Mouse (Mus musculus) heart, adult 2 months (tissue): Measurements from ENCODE around the gene Gm6899. TPM values are rescaled to one million over a fixed set of nuclear protein-coding genes. Genes with fewer than 3 reads are reported as not detected.

Experiments used
- DNase-seq, 2 experiments: peaks; one replicate each; pipeline ENCODE4 v3.0.0; 2021
- H3K27ac ChIP-seq: fragments of 200-600 bp; 2 replicates; pipeline ENCODE4 v1.8.1; 2022
- H3K27me3 ChIP-seq: fragments of 200-500 bp; 2 replicates; pipeline ENCODE4 v1.6.1; 2012; ENCODE audit warnings: mild to moderate bottlenecking, low read length, inconsistent platforms, mixed read lengths; ENCODE audit not compliant: control insufficient read depth, insufficient read depth
- H3K36me3 ChIP-seq: fragments of 200-500 bp; 2 replicates; pipeline ENCODE4 v1.6.1; 2012; ENCODE audit warnings: low read length, inconsistent platforms; ENCODE audit not compliant: control insufficient read depth, insufficient read depth
- H3K4me1 ChIP-seq: fragments of 200-500 bp; 2 replicates; pipeline ENCODE4 v1.6.1; 2011; ENCODE audit warnings: low read length; ENCODE audit not compliant: control insufficient read depth, insufficient read depth
- H3K4me3 ChIP-seq: fragments of 200-600 bp; 2 replicates; pipeline ENCODE4 v1.8.1; 2022
- H3K79me2 ChIP-seq: fragments of 200-500 bp; replicated peaks from 2 replicates; pipeline ENCODE4 v1.6.1; 2012; ENCODE audit warnings: mild to moderate bottlenecking, inconsistent platforms, low read length, moderate library complexity, mixed read lengths; ENCODE audit not compliant: control insufficient read depth, insufficient read depth
- H3K9ac ChIP-seq: fragments of 200-500 bp; 2 replicates; pipeline ENCODE4 v1.6.1; 2012; ENCODE audit warnings: low read depth, mild to moderate bottlenecking, control low read depth, inconsistent platforms, low read length, mixed read lengths
- CTCF ChIP-seq: fragments of 200-600 bp; IDR thresholded peaks from 2 replicates; pipeline ENCODE4 v1.8.1; 2022; ENCODE audit warnings: antibody characterized with exemption, mild to moderate bottlenecking, moderate library complexity
- EP300 ChIP-seq: fragments of 200-500 bp; IDR thresholded peaks from 2 replicates; pipeline ENCODE4 v1.6.1; 2011; ENCODE audit warnings: low read depth, low read length, control low read depth; ENCODE audit not compliant: insufficient read depth
- POLR2A ChIP-seq: fragments of 200-500 bp; IDR thresholded peaks from 2 replicates; pipeline ENCODE4 v1.6.1; 2011; ENCODE audit warnings: mild to moderate bottlenecking, low read depth, low read length, control low read depth; ENCODE audit not compliant: insufficient read depth
- WGBS: fragments of 180-500 bp; shearing (Covaris S2); methylation state at CpG from one replicate; pipeline ENCODE4 v1.1.7; 2018; 5-methylcytosine and 5-hydroxymethylcytosine counted together
- intact Hi-C: fragments of 180-260 bp; cut with DNase I; formaldehyde crosslinking; loops from one replicate; pipeline ENCODE4 v1.15.1; 2025
- polyA plus RNA-seq: library from polyadenylated mRNA; depleted of rRNA; stranded (reverse); fragments of >200 nt; gene quantifications from 2 replicates; pipeline ENCODE4 v1.2.3, GENCODE M21; 2012
- total RNA-seq, 2 experiments: library from RNA; stranded (reverse); gene quantifications; 2 replicates each; pipeline ENCODE4 v1.2.3; 2021

Gm6899 gene
- total and polyA plus RNA-seq, 3 experiments = not detected

GRCm38 (mm10) chr11:26600692-26601091 is 7.7 kb downstream of the Gm6899 start:
- Histone ChIP-seq H3K27me3 (no peaks in the 10 kb centered on the region), H3K4me3 (no peak overlapping the region), H3K36me3 (no peaks in the 10 kb centered on the region), H3K27ac (no peak overlapping the region), H3K79me2 (no peaks in the 10 kb centered on the region), H3K4me1 (no peaks in the 10 kb centered on the region), H3K9ac (no peak overlapping the region)
- intact Hi-C loops = no loop called here
- no peak for TF ChIP-seq CTCF
- no peak for TF ChIP-seq EP300
- TF ChIP-seq POLR2A = no peak
- WGBS = 70% methylated on average over 4 of the region's 4 CpGs
- DNase-seq = no peak

- intact Hi-C loops = no loop called here
- DNase-seq = no peak
- WGBS = 66% methylated on average over 2 of the region's 2 CpGs
- H3K27me3 ChIP-seq = no peaks in the 10 kb centered on the region
- no peak overlapping the region for H3K9ac ChIP-seq
- H3K4me1 ChIP-seq = no peaks in the 10 kb centered on the region
- no peaks in the 10 kb centered on the region for H3K36me3 ChIP-seq
- H3K27ac ChIP-seq = no peak overlapping the region
- H3K79me2 ChIP-seq = no peaks in the 10 kb centered on the region
- no peak overlapping the region for H3K4me3 ChIP-seq
- no peak for TF ChIP-seq POLR2A
- TF ChIP-seq EP300 = no peak
- no peak for TF ChIP-seq CTCF
Observed at GRCm38 (mm10) chr11:26601571-26602175, 8.6 kb downstream of the Gm6899 start.

DNA sequence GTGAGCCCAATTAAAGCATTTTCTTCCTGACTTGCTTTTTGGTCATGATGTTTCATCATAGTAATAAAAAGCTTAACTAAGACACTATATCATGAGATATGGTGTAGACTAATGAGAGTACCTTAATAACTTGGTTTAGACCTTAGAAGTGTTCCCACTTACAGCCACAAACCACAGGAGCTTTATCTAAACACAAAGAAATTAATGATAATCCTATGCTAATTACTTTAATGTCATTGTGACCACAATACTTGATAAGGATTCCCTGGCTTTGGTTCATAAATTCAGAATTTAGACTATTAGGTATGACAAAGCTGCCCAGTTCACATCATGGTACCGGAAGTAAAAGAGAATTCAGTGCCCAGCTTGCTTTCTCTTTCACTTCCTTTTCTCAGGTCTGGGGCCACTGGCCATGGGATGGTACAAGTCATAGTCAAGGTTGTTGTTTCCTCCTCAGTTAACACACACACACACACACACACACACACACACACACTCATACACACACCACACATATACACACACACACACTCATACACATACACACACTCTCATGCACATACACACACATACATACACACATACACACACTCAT is 11.1 kb downstream of the Gm6899 start:
- TF ChIP-seq CTCF (no peak), POLR2A (no peak), EP300 (no peak)
- Histone ChIP-seq H3K4me1 (no peaks in the 10 kb centered on the region), H3K9ac (no peak overlapping the region), H3K27me3 (no peaks in the 10 kb centered on the region), H3K4me3 (no peak overlapping the region), H3K27ac (no peak overlapping the region), H3K79me2 (no peaks in the 10 kb centered on the region), H3K36me3 (no peaks in the 10 kb centered on the region)
- DNase-seq = no peak
- intact Hi-C loops = no loop called here
- WGBS = 84% methylated on average over 1 of the region's 1 CpGs

DNA sequence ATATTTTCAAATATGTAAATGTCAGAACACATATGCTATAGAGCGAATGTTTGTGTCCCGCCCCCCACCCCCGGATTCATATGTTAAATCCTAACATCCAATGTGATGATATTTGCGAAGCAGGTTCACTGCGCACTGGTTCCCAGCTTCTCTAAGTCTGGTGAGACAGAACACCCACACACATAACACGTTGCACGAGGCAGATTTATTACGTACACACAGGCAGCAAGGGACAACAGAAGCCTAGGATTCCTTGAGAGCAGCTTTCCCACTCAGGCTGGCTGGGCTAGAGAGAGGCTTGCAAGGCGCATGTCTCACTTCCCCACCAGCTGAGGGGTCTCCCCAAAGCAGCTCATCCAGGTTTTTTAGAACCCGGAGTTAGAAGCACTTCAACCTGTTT is 15.8 kb downstream of the Gm6899 start:
- intact Hi-C loops = no loop called here
- H3K27ac ChIP-seq = no peak overlapping the region
- no peaks in the 10 kb centered on the region for H3K36me3 ChIP-seq
- TF ChIP-seq EP300 (no peak), CTCF (no peak), POLR2A (no peak)
- no peak for DNase-seq
- no peak overlapping the region for H3K9ac ChIP-seq
- WGBS = 76% methylated on average over 10 of the region's 10 CpGs
- no peak overlapping the region for H3K4me3 ChIP-seq
- H3K79me2 ChIP-seq = no peaks in the 10 kb centered on the region
- H3K4me1 ChIP-seq = no peaks in the 10 kb centered on the region
- H3K27me3 ChIP-seq = no peaks in the 10 kb centered on the region

- no peak for DNase-seq
- no peak overlapping the region for H3K27ac ChIP-seq
Observed at GRCm38 (mm10) chr11:26618475-26619223, 25.6 kb downstream of the Gm6899 start.

DNA sequence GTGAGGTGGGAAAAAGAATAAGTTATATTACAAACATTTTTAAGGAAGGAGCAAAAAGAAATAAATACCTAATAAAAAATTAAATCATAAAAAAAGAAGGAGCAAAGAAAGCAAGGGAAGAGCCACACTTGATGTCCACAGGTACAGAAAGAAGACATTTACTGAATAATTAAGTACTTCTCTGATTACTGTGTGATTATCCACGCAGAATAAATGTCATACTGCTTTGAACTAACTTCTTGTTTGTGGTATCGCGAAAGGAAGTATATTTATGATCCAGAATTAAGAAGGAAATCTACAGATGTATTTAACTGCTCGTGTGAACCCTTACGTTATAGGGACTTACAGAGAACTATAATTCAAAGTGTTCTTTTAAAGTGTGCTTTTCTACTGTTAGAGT is 29.7 kb downstream of the Gm6899 start:
- 79% methylated on average over 5 of the region's 5 CpGs for WGBS
- intact Hi-C loops = no loop called here

More at GRCm38 (mm10) chr11:26618475-26619223, 25.6 kb downstream of the Gm6899 start:
- intact Hi-C loops = no loop called here
- Histone ChIP-seq H3K9ac (no peak overlapping the region), H3K36me3 (no peaks in the 10 kb centered on the region), H3K79me2 (no peaks in the 10 kb centered on the region), H3K4me3 (no peak overlapping the region), H3K27me3 (no peaks in the 10 kb centered on the region), H3K4me1 (no peaks in the 10 kb centered on the region)
- 65% methylated on average over 2 of the region's 2 CpGs for WGBS
- TF ChIP-seq EP300 (no peak), POLR2A (no peak), CTCF (no peak)

More for the DNA sequence above, 29.7 kb downstream of the Gm6899 start:
- TF ChIP-seq POLR2A = no peak
- no peak for TF ChIP-seq EP300
- TF ChIP-seq CTCF = no peak
- H3K27ac ChIP-seq = no peak overlapping the region
- H3K4me3 ChIP-seq = no peak overlapping the region
- no peak overlapping the region for H3K9ac ChIP-seq
- no peaks in the 10 kb centered on the region for H3K79me2 ChIP-seq
- H3K4me1 ChIP-seq = no peaks in the 10 kb centered on the region
- no peaks in the 10 kb centered on the region for H3K36me3 ChIP-seq
- no peaks in the 10 kb centered on the region for H3K27me3 ChIP-seq
- DNase-seq = no peak
